Mouse (Mus musculus) ES-CJ7 (cell line): Measurements from ENCODE around the gene Nubp2.
A peak's percentile ranks its signal among the peaks of the same experiment; 100 is the strongest.

ENCODE experiments used
- DNase-seq: peaks from one replicate; pipeline ENCODE4 v3.0.0; 2011; ENCODE audit warnings: low read depth, low spot score

Gene Nubp2

DNA sequence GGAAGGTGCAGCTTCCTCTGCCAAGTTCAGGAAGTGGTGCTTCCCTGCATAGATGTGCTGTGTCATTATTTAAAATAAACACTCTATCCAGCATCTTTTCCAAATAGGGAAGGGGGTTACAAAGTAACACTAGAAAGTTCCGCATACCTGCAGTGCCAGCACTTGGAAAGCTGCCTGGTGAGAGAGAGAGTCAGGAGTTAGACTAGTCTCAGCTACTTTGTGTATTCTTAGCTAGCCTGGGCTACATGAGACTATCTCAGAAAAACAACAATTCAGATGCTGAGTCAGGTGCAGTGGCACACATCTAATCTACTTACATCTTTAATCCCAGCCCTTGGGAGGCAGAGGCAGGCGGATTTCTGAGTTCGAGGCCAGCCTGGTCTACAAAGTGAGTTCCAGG, 24.4 kb downstream of the Nubp2 start:
- no peak for DNase-seq

DNA sequence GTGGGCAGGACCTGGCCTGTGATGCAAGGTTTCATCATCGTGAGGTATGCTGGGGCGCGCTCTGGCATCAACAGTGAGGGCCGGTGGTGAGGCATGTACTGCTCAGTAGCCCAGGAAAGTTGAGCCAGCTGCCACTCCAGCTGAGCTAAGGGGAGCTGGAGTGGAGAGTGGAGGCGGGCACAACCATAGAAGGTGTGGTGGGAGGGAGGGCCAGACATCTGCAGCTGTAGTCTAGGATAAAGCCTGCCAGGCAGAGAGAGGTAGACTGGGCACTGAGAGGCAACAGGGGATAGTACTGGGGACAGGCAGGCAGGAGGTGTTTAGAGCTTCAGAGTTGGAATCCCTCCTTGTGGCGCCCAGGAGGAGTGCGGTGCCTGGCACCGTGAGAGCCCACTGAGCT, 26.1 kb downstream of the Nubp2 start:
- no peak for DNase-seq

DNA sequence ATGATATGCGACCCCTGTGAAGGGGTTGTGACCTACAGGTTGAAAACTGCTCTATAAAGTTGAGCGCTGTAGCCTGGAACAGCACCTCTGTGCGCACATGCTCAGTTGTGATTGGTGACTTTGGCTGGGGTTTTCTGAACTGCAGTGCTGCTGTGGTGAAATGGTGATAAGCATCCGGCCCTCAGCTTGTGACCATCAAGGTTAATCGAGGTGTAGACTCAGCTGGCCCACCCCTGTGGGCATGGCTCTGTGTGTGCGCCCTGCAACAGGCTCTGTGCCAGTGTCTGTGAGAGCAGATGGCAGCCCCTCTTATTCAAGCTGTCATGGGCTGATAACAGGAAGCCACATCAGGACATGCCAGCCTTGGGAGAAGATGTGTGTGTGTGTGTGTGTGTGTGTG, 27.2 kb downstream of the Nubp2 start:
- no peak for DNase-seq

DNA sequence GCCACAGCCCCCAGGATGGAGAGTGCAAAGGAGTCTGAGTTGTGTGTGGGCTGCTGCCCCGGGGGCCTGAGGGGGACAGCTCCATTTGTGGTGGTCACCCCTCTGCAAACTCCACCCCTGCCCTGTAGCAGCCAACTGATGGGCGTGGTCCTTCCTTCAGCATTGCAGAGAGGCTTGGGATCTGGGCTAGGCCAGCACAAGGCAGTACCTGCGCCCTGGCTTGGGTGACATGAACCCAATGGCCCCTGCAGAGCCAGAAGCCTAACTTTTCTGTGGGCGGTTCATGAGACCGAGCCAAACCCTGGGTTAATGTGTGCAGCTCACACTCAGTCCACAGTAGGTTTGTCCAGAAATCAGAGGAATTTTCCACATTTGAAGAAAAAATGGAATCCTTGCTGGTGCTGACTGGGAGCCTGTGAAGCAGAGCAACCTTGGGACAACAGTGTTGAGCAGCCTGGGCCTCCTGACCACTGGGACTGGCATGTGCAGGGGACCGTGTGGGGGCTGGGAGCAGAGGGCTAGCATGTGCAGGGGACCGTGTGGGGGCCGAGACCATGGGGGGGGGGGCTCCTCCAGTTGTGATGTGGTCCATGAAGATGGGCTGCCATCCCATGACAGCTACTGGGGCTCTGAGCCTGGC, 28.2 kb downstream of the Nubp2 start:
- DNase-seq: no peak

DNA sequence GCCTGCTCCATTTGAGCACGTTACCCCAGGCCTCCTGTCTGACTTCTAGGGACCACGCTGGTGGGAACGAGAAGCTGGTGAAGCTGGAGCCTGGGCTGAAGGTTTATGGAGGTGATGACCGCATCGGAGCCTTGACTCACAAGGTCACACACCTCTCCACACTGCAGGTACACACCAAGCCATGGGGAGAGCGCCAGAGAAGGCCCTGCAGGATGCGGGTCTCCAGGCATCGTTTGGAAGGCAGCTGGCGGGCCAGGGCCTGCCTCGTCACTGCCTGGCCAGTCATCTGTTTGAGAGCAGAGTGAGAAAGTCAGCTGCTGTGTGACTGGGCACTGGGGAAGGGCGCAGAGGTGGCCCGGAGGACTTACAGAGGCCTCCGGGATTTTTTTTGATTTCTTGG, 29.6 kb downstream of the Nubp2 start:
- DNase-seq: no peak

DNA sequence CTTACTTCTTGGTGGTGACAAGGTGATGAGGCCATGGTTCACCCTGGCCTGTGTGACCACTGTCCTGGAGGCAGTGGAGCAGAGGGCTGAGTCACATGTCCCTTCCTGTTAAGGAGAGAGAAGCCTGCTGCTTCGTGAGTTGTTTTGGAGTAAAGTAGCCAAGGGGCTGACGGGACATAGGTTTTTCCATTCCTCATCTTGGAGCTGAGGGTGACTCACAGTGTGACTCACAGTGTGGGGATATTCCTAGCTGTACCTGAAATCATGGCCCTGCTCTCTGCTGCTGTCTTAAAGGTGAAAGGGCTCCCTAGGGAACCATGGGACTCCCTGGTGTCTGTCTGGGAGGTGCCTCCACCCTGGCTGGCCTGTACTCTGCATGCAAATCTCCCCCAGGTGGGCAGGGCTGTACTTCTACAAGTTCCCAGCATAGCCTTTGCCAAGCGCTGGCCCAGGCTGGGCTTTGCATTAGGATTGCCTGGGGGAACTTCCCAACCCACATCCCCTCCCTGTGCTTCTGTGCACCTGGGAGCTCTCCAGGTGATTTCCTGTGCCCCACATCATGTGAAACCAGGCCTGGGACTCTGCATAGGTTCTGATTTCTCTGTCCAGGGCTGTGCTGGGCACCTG, 30.2 kb downstream of the Nubp2 start:
- DNase-seq: no peak

DNA sequence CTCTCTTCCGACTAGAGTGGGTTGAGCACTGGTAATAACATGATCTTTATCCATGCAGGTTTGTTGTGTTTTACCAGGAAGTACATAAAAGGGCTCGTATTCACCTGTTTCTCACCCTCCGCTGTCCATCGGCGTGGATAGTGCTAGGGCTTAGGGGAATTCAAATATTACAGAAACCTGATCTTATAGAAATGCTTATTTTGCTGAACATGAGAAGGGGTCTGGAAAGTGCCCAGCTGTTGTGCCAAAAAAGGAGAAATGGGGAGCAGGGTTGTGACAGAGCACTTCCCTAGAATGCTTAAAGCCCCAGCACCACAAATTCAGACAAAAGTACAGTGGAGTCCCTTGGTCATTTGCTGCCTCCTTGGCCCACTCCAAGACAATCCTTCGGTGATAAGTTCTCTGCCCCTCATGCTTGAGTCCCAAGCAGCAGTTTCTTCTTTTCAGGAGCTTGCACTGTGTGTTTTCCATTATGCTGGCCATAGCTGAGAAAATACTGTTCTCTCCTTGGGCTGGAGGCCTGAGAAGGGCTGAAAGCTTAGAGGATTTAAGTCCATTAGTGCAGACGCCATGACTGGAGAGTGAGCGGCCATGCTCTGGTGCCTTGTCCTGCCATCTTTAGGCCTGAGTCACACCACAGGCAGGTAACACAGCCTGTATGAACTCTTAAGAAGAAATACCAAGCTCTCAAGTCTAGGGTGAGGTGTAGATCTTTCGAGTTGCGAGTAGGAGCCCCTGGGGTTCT, 34.6 kb downstream of the Nubp2 start:
- DNase-seq: no peak

DNA sequence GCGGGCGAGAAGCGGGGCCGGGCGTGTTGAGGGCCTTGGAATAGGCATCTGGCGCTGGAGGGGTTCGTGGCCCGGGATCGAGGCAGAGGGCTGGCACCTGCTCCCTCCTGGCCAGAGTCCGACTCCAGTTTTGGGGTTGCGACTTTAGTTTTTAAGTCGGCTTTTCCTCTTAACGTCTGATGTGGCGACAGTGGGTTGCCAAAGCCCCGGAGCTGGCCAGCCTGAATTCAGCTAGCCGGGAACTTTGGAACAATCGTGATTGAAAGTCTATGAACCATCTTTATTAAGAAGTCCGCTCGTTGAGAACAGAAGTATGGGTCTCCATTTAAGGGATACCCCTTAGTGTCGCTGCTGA, 35.4 kb downstream of the Nubp2 start:
- no peak for DNase-seq

DNA sequence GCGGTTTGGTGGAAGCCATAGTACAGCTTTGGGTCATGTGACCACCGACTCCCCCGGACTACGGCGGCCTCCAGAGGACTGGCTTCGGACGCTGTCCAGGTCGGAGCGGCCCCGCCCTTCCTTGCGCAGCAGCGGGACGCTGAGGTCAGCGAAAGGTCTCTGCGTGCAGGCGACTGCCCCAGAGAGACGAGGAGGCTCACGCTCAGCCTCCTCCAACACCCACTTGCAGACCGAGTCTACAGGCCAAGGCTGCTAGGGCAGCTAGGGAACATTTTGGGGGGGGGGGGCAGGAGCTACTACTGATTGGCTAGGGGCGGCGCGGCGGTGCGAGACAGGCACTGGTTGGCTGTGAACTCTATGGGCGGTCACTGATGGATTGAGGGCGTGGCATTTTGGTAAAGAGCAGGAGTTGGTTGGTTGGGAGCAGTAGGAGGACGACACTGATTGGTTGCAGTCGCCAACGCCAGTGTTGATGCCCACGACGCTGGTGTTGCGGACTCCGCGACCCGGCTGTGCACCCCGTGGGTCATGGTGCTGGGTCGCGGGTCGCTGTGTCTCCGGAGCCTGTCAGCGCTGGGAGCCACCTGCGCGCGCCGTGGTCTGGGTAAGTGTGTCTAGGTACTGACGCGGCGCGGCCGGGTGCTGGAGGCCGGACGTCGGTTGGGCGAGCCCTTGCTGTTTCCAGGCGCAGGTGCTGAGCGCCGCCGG, 35.9 kb downstream of the Nubp2 start, which contains the start of gene Fahd1:
Gene Fahd1 (minus strand): TSS at position 300 of the 708 bp plus-strand sequence.
- peak; percentile 99 for DNase-seq

DNA sequence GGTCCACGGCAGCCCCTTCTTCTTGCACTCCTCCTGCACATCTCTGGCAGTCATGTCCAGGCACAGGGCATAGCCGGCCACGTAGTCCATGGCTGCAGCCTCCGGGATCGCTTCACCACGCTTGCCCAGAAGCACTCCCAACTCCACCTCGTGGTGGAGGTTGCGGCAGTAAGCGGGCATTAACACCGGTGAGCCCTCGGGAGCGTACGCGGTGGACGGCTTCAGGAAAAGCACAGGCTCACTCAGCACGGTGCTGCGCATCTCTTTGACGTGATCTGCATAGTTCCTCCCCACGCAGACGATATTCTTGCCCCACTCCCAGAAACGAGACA, 36.5 kb downstream of the Nubp2 start:
- no peak for DNase-seq

DNA sequence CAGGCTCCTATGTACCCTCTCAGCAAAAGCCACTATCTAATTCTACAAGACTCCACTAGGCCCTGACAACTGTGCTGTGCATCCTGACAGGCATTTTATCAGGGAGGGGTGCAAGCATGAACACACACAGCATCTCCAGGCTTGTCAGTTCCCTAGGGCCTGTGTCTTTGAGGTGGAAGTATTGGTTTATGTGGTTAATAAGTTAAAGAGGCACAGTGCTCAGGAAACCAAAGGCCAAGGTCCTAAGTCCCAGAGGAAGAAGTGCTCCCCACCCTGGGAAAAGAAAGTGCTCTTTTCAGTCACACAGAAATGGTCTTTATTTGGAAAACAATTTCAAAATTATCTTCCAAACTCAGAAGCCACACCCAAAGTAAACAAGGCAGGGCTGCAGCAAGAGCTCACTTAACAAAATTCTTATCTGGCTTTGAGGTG, 37.5 kb downstream of the Nubp2 start:
- no peak for DNase-seq

DNA sequence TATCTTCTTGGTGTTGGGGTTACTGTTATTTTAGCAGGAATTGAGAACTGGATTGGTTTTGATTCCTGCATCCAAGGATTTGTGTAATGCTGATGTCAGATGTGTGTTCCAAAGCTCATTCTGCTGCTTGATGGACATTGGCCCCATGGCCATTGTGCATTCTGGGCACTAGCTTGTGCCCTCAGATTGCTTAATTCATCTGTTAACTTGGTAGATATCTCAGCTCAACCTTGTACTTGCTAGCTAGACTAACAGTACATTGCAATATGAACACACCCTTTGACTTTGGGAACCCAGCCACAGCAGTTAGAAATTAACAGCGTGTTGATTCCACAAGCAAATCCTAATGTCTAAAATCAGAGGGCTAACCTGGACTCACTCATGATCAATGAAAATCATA, 38.8 kb downstream of the Nubp2 start:
- no peak for DNase-seq

DNA sequence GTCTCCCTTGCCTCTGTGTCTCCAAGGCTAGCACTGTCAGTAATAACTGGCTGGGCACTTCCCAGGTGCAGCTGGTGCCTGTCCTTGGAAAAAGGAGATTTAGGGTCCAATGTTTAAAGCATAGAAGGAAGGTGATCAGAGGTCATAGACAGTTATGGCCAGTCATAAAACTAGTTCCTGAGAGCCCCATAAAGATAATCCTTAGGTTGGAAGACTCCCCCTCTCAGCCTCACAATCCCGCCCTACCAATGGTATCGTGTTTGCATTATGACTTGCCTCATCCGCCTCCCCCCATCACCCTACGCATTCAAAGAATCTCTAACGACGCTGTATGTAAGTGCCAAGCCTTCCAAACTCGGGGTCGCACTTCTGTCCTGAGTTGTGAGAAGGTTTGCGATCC, 41.6 kb downstream of the Nubp2 start:
- DNase-seq: no peak

DNA sequence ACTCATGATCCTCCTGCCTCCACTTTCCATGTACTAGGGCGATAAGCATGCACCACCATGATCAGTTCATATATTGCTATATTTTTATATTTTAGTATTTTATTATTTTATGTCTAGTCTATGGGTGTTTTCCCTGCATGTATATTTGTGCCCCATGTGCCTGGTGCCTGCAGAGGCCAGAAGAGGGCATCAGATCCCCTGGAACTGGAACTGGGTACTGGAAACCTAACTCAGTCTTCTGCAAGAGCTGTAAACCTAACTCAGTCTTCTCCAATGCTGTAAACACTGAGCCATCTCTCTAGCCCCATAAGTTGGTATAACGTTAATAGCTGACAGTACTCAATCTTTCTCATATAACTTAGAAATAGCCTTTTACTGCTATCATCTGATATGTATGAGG, 43.5 kb downstream of the Nubp2 start:
- DNase-seq: no peak

DNA sequence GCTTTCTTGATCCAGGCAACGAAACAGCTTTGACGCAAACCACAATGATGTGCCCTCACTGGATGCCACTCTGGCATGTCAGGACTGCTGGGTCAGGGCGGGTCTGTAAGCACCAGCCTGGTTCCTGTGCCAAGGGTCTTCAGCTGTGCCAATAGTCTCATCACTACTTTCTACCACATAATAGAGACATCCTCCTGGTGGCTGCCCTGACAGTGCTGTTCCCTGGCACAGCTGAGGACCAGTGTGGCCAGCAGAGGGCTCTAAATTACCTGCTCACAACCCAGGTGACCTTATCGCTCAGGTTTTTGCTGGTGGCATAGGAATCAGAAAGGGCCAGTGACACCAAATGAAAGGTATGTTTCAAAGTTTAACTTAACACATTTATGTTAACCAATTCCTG, 45.0 kb downstream of the Nubp2 start:
- peak; percentile 39 for DNase-seq

DNA sequence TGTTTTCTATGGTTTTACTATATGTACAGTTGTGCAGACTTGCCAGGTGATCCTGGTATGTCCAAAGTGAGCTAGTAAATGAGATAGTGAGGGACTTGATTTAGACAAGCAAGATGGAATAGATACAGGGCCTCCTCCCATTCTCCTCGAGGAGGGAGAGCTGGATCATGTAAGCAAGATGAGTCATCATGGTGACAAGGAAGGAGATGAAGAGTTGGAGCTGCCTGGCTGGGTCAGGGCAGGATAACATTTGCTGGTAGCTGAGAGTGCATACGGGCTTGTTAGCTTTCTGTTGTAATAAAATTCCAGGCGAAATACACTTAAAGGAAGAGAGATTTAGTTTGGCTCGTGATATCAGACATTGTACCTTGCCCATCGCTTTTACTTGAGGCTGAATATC, 45.8 kb downstream of the Nubp2 start:
- no peak for DNase-seq

DNA sequence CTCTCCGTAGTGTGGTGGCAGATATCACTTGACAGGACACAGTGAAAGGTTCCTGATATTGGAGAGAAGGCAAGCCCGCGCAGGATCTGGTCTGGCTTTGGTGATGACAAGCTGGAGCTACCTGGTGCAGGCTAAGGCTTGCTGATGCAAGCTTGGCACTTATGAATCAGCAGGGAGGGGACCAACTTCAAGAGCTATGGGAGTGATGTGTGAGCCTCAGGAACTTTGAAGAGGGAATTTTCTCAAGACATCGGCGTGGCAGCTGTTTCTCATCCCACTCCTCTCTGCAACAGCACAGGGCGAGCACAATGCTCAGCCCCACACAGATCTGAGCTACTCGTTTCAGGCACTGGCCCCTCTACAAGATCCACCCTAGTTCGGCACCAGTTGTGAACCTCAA, 46.3 kb downstream of the Nubp2 start, which contains the start of gene Hagh:
Gene Hagh (plus strand): TSS at position 302 of the 400 bp plus-strand sequence.
- DNase-seq: no peak
